Mouse (Mus musculus) heart, postnatal 0 days (tissue): Measurements from ENCODE around the gene Brinp1. TPM values are rescaled to one million over a fixed set of nuclear protein-coding genes. Genes with fewer than 3 reads are reported as not detected.

Experiments used
- ATAC-seq: fragments of 200-750 bp; cut with Nextera tagmentation; 2 replicates; pipeline ENCODE4 v1.8.0; 2017; ENCODE audit warnings: low read depth, moderate number of reproducible peaks, moderate library complexity; ENCODE audit not compliant: insufficient read depth
- DNase-seq: peaks from one replicate; pipeline ENCODE4 v3.0.0-alpha.2; 2016; ENCODE audit warnings: low spot score
- H3K27ac ChIP-seq: fragments of 300-500 bp; sonication (generic); 2 replicates; pipeline ENCODE4 v1.5.1; 2014; ENCODE audit warnings: low read depth, mild to moderate bottlenecking
- H3K27me3 ChIP-seq: fragments of 300-500 bp; sonication (generic); 2 replicates; pipeline ENCODE4 v1.6.1; 2014; ENCODE audit warnings: low read length, mixed read lengths; ENCODE audit not compliant: control insufficient read depth, insufficient read depth
- H3K36me3 ChIP-seq: fragments of 300-500 bp; sonication (generic); replicated peaks from 2 replicates; pipeline ENCODE4 v1.6.1; 2014; ENCODE audit warnings: low read length, mixed read lengths; ENCODE audit not compliant: control insufficient read depth, insufficient read depth
- H3K4me1 ChIP-seq: fragments of 300-500 bp; sonication (generic); 2 replicates; pipeline ENCODE4 v1.6.1; 2014; ENCODE audit warnings: antibody characterized with exemption; ENCODE audit not compliant: control insufficient read depth, insufficient read depth
- H3K4me2 ChIP-seq: fragments of 300-500 bp; sonication (generic); 2 replicates; pipeline ENCODE4 v1.6.1; 2014; ENCODE audit warnings: low read depth, mild to moderate bottlenecking, low read length, moderate library complexity
- H3K4me3 ChIP-seq: fragments of 300-500 bp; sonication (generic); 2 replicates; pipeline ENCODE4 v1.5.1; 2014; ENCODE audit warnings: low read depth, low read length
- H3K9ac ChIP-seq: fragments of 300-500 bp; sonication (generic); replicated peaks from 2 replicates; pipeline ENCODE4 v1.6.1; 2014; ENCODE audit warnings: low read depth, low read length, mixed read lengths
- H3K9me3 ChIP-seq: fragments of 300-500 bp; sonication (generic); replicated peaks from 2 replicates; pipeline ENCODE4 v1.6.1; 2016; ENCODE audit warnings: low read length; ENCODE audit not compliant: control insufficient read depth
- CTCF ChIP-seq: IDR thresholded peaks from 2 replicates; pipeline ENCODE4 v1.5.1; 2016; ENCODE audit warnings: antibody characterized with exemption, control low read depth, low read depth
- EP300 ChIP-seq: IDR thresholded peaks from 2 replicates; pipeline ENCODE4 v1.6.1; 2016; ENCODE audit warnings: antibody characterized with exemption, low read depth
- WGBS: fragments of 180-500 bp; shearing (Covaris S2); extraction: QIAGEN DNeasy Blood & Tissue Kit; methylation state at CpG from one replicate; pipeline ENCODE4 v1.1.7; 2014; 5-methylcytosine and 5-hydroxymethylcytosine counted together
- polyA plus RNA-seq: library from polyadenylated mRNA; unstranded; fragments of >200 nt; fragmentation: Nextera tagmentation; extraction: Ambion mirVana; gene quantifications from 2 replicates; pipeline ENCODE4 v1.2.1, GENCODE M21; 2015
- total RNA-seq: library from RNA; depleted of rRNA; stranded (reverse); fragments of >200 nt; gene quantifications from 2 replicates; pipeline ENCODE4 v1.2.3, GENCODE M21; 2014; ENCODE audit warnings: low replicate concordance

Gene Brinp1
- total and polyA plus RNA-seq, 2 experiments from 2014 or later = 0.56 TPM; not detected in 1

- Histone ChIP-seq H3K9me3 (no peaks in the 10 kb centered on the region), H3K4me2 (no peak overlapping the region), H3K27me3 (no peaks in the 10 kb centered on the region), H3K9ac (no peak overlapping the region), H3K27ac (no peak overlapping the region), H3K4me1 (no peaks in the 10 kb centered on the region), H3K4me3 (no peak overlapping the region), H3K36me3 (no peaks in the 10 kb centered on the region)
- TF ChIP-seq CTCF (no peak), EP300 (no peak)
- ATAC-seq (no peak), DNase-seq (no peak)
- WGBS = 64% methylated on average over 3 of the region's 3 CpGs
Observed at GRCm38 (mm10) chr4:68806502-68806901, 147.7 kb downstream of the Brinp1 start.

DNA sequence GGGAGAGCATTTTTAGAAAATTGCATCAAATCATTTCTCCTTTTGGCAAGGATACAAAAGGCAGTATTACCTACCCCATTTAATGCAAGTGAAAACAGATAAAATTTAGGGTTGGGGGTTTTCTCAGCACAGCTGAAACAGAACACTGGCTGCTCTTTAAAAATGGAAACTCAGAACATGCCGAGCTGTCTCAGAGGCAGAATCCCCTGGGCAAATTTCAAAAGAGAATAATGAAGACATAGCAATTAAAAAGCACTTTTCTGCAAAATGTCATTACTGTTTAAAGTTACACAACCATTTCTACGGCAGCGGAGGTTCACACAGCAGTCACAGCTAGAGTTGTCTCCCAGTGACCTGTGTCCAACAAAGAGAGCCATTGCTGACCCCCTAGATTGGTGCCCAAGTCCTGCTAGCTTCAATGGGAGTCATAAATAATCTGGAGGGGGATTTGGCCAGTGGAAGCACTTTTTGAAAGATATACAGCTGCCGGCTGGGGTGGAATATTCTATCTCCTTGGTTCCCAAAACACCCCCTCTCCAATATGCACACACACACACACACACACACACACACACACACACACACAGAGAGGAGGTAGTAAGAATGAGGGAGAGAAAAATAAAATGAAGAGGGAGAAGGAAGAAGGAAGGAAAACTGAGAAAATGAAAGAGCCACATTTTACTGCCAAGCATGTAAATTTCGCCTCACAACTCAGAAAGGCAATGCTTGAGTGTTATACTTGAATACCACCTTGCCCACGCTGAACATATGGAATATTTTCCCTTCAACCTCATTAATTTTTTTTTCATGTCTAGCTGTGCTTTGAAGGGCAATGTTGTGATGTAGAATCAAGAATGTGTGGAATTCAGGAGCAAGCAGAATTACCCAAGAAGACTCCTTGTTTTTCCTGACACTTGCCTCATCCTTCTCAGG is 152.0 kb downstream of the Brinp1 start:
- no peak overlapping the region for H3K4me3 ChIP-seq
- WGBS = 67% methylated on average over 6 of the region's 6 CpGs
- H3K27ac ChIP-seq = no peak overlapping the region
- no peaks in the 10 kb centered on the region for H3K36me3 ChIP-seq
- H3K4me2 ChIP-seq = no peak overlapping the region
- no peak for TF ChIP-seq EP300
- no peak for TF ChIP-seq CTCF
- no peaks in the 10 kb centered on the region for H3K27me3 ChIP-seq
- H3K4me1 ChIP-seq = no peaks in the 10 kb centered on the region
- no peaks in the 10 kb centered on the region for H3K9me3 ChIP-seq
- DNase-seq (no peak), ATAC-seq (no peak)
- H3K9ac ChIP-seq = no peak overlapping the region

DNA sequence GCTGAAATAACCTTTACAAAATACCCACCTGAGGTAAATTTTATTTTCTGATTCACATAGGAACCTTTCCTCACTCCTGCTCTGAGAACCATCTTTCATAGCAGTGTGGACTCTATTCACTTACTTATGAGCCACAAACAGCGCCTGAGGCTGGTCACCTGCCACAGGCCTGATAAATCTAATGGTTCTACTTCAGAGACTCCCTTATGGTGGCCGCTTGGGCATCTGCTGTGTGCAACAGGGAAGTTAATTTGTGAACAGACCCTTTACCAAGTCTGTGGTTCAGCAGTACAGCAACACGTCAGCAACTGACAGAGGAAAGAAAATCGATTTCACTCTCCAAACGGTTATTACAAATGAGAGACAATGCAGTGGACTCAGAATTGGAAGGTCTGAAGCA is 164.2 kb downstream of the Brinp1 start:
- no peak for TF ChIP-seq EP300
- no peak for TF ChIP-seq CTCF
- Histone ChIP-seq H3K9me3 (no peaks in the 10 kb centered on the region), H3K27ac (no peak overlapping the region), H3K4me1 (peaks cover 4% of the 10 kb centered on the region; the same call in 1 of the 2 replicates), H3K4me2 (no peak overlapping the region), H3K27me3 (no peaks in the 10 kb centered on the region), H3K36me3 (no peaks in the 10 kb centered on the region), H3K4me3 (no peak overlapping the region), H3K9ac (no peak overlapping the region)
- WGBS = 73% methylated on average over 5 of the region's 5 CpGs
- no peak for ATAC-seq
- no peak for DNase-seq

DNA sequence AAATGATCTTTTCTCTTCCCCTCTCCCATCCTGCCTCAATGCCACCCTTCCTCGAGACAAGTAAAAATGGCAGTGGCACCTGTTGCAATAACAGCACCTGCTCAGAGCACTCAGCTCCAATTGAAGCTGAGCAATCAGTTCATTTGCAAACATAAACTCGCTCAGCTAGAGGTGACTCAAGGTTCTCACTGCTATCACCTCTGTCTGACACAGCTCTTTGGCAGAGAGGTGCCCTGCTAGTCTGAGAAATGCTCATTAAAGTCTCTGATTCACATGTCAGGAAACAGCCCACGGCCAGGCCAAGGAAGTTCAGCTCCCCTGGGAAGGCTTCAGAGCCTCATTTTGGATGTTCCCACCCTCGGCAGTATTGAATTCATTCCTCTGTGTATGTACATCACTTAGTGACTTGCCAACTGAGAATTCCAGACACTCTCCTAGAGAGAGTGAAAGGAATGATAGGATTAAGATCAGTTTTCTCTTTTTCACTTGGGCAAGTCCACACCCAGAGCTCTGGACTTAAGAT is 165.7 kb downstream of the Brinp1 start:
- WGBS = 41% methylated on average over 4 of the region's 4 CpGs
- no peak overlapping the region for H3K27ac ChIP-seq
- H3K4me1 ChIP-seq = peaks cover 4% of the 10 kb centered on the region; the same call in 1 of the 2 replicates
- H3K27me3 ChIP-seq = no peaks in the 10 kb centered on the region
- H3K9me3 ChIP-seq = no peaks in the 10 kb centered on the region
- ATAC-seq (0 out of 2 replicates have a peak, but pooled peaks have one; percentile 17), DNase-seq (no peak)
- H3K4me2 ChIP-seq = no peak overlapping the region
- no peak for TF ChIP-seq CTCF
- TF ChIP-seq EP300 = no peak
- H3K9ac ChIP-seq = no peak overlapping the region
- H3K36me3 ChIP-seq = no peaks in the 10 kb centered on the region
- H3K4me3 ChIP-seq = no peak overlapping the region

DNA sequence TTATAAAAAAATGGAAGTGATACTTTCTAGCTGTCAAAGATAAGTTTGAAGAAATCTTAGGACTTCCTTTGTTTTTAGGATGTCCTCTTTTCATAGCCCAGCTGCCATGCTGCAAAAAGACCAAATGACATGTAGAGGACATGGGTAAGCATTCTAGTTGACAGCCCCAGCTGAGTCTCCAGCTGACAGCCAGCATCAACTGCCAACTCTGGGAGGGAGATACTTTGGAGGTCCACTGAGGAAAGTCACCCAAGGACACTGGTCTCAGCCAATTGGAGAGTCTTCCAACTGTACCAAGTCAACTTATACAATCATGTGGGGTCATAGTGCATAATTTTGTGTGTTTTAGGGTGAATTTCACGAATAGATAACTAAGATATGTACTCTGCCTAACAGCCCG is 166.6 kb downstream of the Brinp1 start:
- H3K27me3 ChIP-seq = no peaks in the 10 kb centered on the region
- H3K27ac ChIP-seq = no peak overlapping the region
- peaks cover 4% of the 10 kb centered on the region; the same call in 1 of the 2 replicates for H3K4me1 ChIP-seq
- DNase-seq = no peak
- 51% methylated on average over 2 of the region's 2 CpGs for WGBS
- no peaks in the 10 kb centered on the region for H3K36me3 ChIP-seq
- no peak overlapping the region for H3K9ac ChIP-seq
- no peak for TF ChIP-seq CTCF
- no peak overlapping the region for H3K4me3 ChIP-seq
- no peaks in the 10 kb centered on the region for H3K9me3 ChIP-seq
- H3K4me2 ChIP-seq = no peak overlapping the region
- ATAC-seq = no peak
